Mouse (Mus musculus): ENCODE measurements around the gene Bgn.

GRCm38 (mm10) chrX:73465483-73466186, 17.8 kb upstream of the Bgn start:
- TF ChIP-seq POLR2A (IDR thresholded peaks at IDR 0.05; ENCODE audit: extremely low read depth, insufficient read depth, low read length) (no peak), CTCF (IDR thresholded peaks at IDR 0.05; ENCODE audit: low read depth, low read length) (no peak)
